Mouse (Mus musculus): ENCODE measurements around the gene Dync1i2. TPM values are rescaled to one million over a fixed set of nuclear protein-coding genes. Genes with fewer than 3 reads are reported as not detected.

Dync1i2 gene
- total and polyA plus RNA-seq, 3 experiments, result 22.9 to 74.3 (median 38.6) TPM

DNA sequence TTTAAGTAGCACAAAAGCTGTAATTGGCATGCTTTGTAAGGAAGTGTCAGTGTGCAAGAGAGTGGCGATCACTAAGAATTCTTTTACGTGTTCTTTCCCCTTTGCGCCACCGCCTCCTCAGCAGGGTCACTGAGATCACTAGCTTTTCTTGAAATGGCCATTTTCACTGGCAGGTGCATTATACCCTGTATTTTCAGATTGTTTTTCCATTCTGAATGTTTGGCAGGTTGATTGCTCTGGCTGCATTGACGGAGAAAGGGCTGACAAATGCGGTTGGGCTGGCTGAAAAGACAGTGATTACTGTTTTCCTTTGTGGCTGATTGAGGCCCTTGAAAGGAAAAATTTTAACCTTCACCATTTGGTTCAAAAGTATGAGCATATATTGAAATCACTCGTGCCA, 33.3 kb downstream of the Dync1i2 start:
- Histone ChIP-seq H3K9ac (ENCODE audit: insufficient read depth, low read depth) (no peak overlapping the region), H3K9me3 (replicated peaks; ENCODE audit: low read length) (no peaks in the 10 kb centered on the region), H3K4me2 (ENCODE audit: insufficient read depth, low read depth, poor library complexity, severe bottlenecking) (no peak overlapping the region), H3K79me2 (replicated peaks; ENCODE audit: control insufficient read depth, extremely low read depth, insufficient read depth, poor library complexity, severe bottlenecking) (no peaks in the 10 kb centered on the region), H3K36me3 (replicated peaks in 1 of 2; ENCODE audit: control insufficient read depth in 1 of 2, insufficient read depth in 1 of 2, low read length in 1 of 2) (peaks cover 17 to 51% of the 10 kb centered on the region in 2 experiments), H3K4me1 (ENCODE audit: control insufficient read depth in 1 of 2, insufficient read depth in 2 of 2) (peaks cover 0 to 11% of the 10 kb centered on the region in 2 experiments; a peak in 2 of 4 replicates), H3K27ac (ENCODE audit: insufficient read depth, low read depth) (no peak overlapping the region), H3K27me3 (replicated peaks) (no peaks in the 10 kb centered on the region), H3K4me3 (replicated peaks in 1 of 3; ENCODE audit: low read depth in 2 of 3, low read length in 2 of 3, poor library complexity in 1 of 3) (no peak overlapping the region)
- dilution Hi-C loops (cut with MboI; ENCODE audit: extremely low pct_ligation_motif_present, extremely low pct_unique_long_range_greater_than_20kb, low sequenced_read_pairs), result no loop called here
- TF ChIP-seq NELFE (IDR thresholded peaks at IDR 0.05; ENCODE audit: low read depth, low read length), result no peak
- no peak for TF ChIP-seq GABPA (IDR thresholded peaks at IDR 0.05; ENCODE audit: insufficient replicate concordance, low read depth, low read length)
- TF ChIP-seq ZKSCAN1 (IDR thresholded peaks at IDR 0.05; ENCODE audit: borderline replicate concordance, low read depth, low read length), result no peak
- no peak for TF ChIP-seq IRF4 (IDR thresholded peaks at IDR 0.05; ENCODE audit: low read depth, low read length)
- no peak for TF ChIP-seq PAX5 (IDR thresholded peaks at IDR 0.05; ENCODE audit: low read length)
- TF ChIP-seq RAD21 (IDR thresholded peaks at IDR 0.05; ENCODE audit: low read depth, low read length), result no peak
- TF ChIP-seq NRF1 (IDR thresholded peaks at IDR 0.05; ENCODE audit: low read depth, low read length), result no peak
- TF ChIP-seq BHLHE40 (IDR thresholded peaks at IDR 0.05; ENCODE audit: low read depth, low read length), result no peak
- no peak for DNase-seq (ENCODE audit: extremely low read depth)
- in situ Hi-C loops (cut with MboI; ENCODE audit: low pct_ligation_motif_present, low pct_unique_long_range_greater_than_20kb, low sequenced_read_pairs), result no loop called here

GRCm38 (mm10) chr2:71245416-71245815, 33.9 kb downstream of the Dync1i2 start:
- H3K36me3 ChIP-seq (replicated peaks in 1 of 2; ENCODE audit: control insufficient read depth in 1 of 2, insufficient read depth in 1 of 2, low read length in 1 of 2), result peaks cover 19 to 57% of the 10 kb centered on the region in 2 experiments
- H3K9me3 ChIP-seq (replicated peaks; ENCODE audit: low read length), result no peaks in the 10 kb centered on the region
- H3K4me3 ChIP-seq (replicated peaks in 1 of 3; ENCODE audit: low read depth in 2 of 3, low read length in 2 of 3, poor library complexity in 1 of 3), result no peak overlapping the region
- no peak overlapping the region for H3K4me2 ChIP-seq (ENCODE audit: insufficient read depth, low read depth, poor library complexity, severe bottlenecking)
- in situ Hi-C loops (cut with MboI; ENCODE audit: low pct_ligation_motif_present, low pct_unique_long_range_greater_than_20kb, low sequenced_read_pairs) (no loop called here), dilution Hi-C loops (cut with MboI; ENCODE audit: extremely low pct_ligation_motif_present, extremely low pct_unique_long_range_greater_than_20kb, low sequenced_read_pairs) (no loop called here)
- TF ChIP-seq ELF1 (IDR thresholded peaks at IDR 0.05; ENCODE audit: low read depth, low read length), result no peak
- TF ChIP-seq MAFK (IDR thresholded peaks at IDR 0.05; ENCODE audit: insufficient replicate concordance, low read length), result no peak
- no peak for TF ChIP-seq MYC (IDR thresholded peaks at IDR 0.05; ENCODE audit: low read depth, low read length)
- no peak for TF ChIP-seq TCF12 (IDR thresholded peaks at IDR 0.05; ENCODE audit: low read depth, low read length)
- no peak for TF ChIP-seq JUN (IDR thresholded peaks at IDR 0.05; ENCODE audit: insufficient read depth, low read depth, low read length)
- TF ChIP-seq USF1 (IDR thresholded peaks at IDR 0.05; ENCODE audit: low read depth, low read length), result no peak
- TF ChIP-seq CHD2 (IDR thresholded peaks at IDR 0.05; ENCODE audit: low read length), result no peak
- no peak for TF ChIP-seq NRF1 (IDR thresholded peaks at IDR 0.05; ENCODE audit: low read depth, low read length)
- TF ChIP-seq ZMIZ1 (IDR thresholded peaks at IDR 0.05; ENCODE audit: low read depth, low read length), result no peak
- no peak for TF ChIP-seq JUND (conservative IDR thresholded peaks at IDR 0.05; ENCODE audit: low read depth, low read length)
- TF ChIP-seq CTCF (conservative IDR thresholded peaks at IDR 0.05 in 1 of 2, IDR thresholded peaks at IDR 0.05 in 1 of 2; ENCODE audit: low read depth in 2 of 2, low read length in 2 of 2), result no peak
- no peak for TF ChIP-seq IRF4 (IDR thresholded peaks at IDR 0.05; ENCODE audit: low read depth, low read length)
- TF ChIP-seq BHLHE40 (IDR thresholded peaks at IDR 0.05; ENCODE audit: low read depth, low read length), result no peak
- TF ChIP-seq MAX (IDR thresholded peaks at IDR 0.05; ENCODE audit: low read length), result no peak
- no peak for TF ChIP-seq KAT2A (IDR thresholded peaks at IDR 0.05; ENCODE audit: insufficient replicate concordance, low read length)
- TF ChIP-seq E2F4 (IDR thresholded peaks at IDR 0.05; ENCODE audit: insufficient replicate concordance, low read depth, low read length), result no peak
- TF ChIP-seq UBTF (IDR thresholded peaks at IDR 0.05; ENCODE audit: low read depth, low read length), result no peak
- TF ChIP-seq ZC3H11A (IDR thresholded peaks at IDR 0.05; ENCODE audit: low read depth, low read length), result no peak
- no peak overlapping the region for H3K9ac ChIP-seq (ENCODE audit: insufficient read depth, low read depth)
- H3K27me3 ChIP-seq (replicated peaks), result no peaks in the 10 kb centered on the region
- no peaks in the 10 kb centered on the region for H3K79me2 ChIP-seq (replicated peaks; ENCODE audit: control insufficient read depth, extremely low read depth, insufficient read depth, poor library complexity, severe bottlenecking)
- H3K27ac ChIP-seq (ENCODE audit: insufficient read depth, low read depth), result no peak overlapping the region
- peaks cover 0 to 7% of the 10 kb centered on the region in 2 experiments; a peak in 2 of 4 replicates for H3K4me1 ChIP-seq (ENCODE audit: control insufficient read depth in 1 of 2, insufficient read depth in 2 of 2)
- DNase-seq (ENCODE audit: extremely low read depth), result no peak
